8 mouse cellular contexts compared by ENCODE assay signal in genomic region chr12:26532823-26533640, GRCm38 (mm10).
DNase-seq lines count a peak whose midpoint lies in the region; ATAC-seq and TF ChIP-seq lines count a peak whose summit lies in the region.

No protein-coding gene starts in this region.

- no peak for TF ChIP-seq POLR2A in embryonic fibroblast, embryonic 13.5 days (IDR thresholded peaks at IDR 0.05; ENCODE audit: low read depth, low read length)
- no peak for TF ChIP-seq POLR2A in olfactory bulb, adult 2 months (IDR thresholded peaks at IDR 0.05; ENCODE audit: insufficient read depth, low read depth, low read length)

- peak overlapping the region; percentile 6; the same call in 1 of the 2 replicates for H3K4me2 ChIP-seq in heart, embryonic 15.5 days
- H3K4me2 ChIP-seq in liver, postnatal 0 days (ENCODE audit: low read depth, low read length), result no peak overlapping the region

- H3K4me1 ChIP-seq in embryonic fibroblast, embryonic 13.5 days (ENCODE audit: control insufficient read depth, insufficient read depth, low read length), result peaks cover 4% of the 10 kb centered on the region
- peaks cover 9% of the 10 kb centered on the region; the same call in 1 of the 2 replicates for H3K4me1 ChIP-seq in heart, embryonic 15.5 days (replicated peaks)
- H3K4me1 ChIP-seq in liver, postnatal 0 days (ENCODE audit: insufficient read depth), result no peaks in the 10 kb centered on the region
- H3K4me1 ChIP-seq in olfactory bulb, adult 2 months (ENCODE audit: control insufficient read depth, insufficient read depth, low read length), result 0 out of 2 replicates have a peak, but pooled peaks cover 2% of the 10 kb centered on the region

- DNase-seq in CD4-positive helper T cell, adult 2 months (ENCODE audit: low read depth, low spot score), result peak; percentile 35
- peak; percentile 77 for DNase-seq in brain, adult 2 months (ENCODE audit: low read depth, low spot score)
- DNase-seq in kidney, postnatal 25 days, result peak; percentile 63 to 86
- DNase-seq in liver, postnatal 0 days, result peak; percentile 78
- DNase-seq in thymus, adult 18-20 months, result peak; percentile 10 to 12

- WGBS in heart, embryonic 15.5 days, result 44% methylated on average over 13 of the region's 13 CpGs
- WGBS in liver, postnatal 0 days (ENCODE audit: insufficient replicate concordance), result 59% methylated on average over 13 of the region's 13 CpGs
- 25% methylated on average over 13 of the region's 13 CpGs for WGBS in olfactory bulb, adult 2 months

- no peak overlapping the region for H3K9ac ChIP-seq in heart, embryonic 15.5 days
- H3K9ac ChIP-seq in liver, postnatal 0 days (replicated peaks), result no peak overlapping the region

- peak; percentile 86 for TF ChIP-seq CTCF in embryonic fibroblast, embryonic 13.5 days (IDR thresholded peaks at IDR 0.05; ENCODE audit: borderline replicate concordance, insufficient read depth, low read length)
- TF ChIP-seq CTCF in liver, postnatal 0 days (IDR thresholded peaks at IDR 0.05; ENCODE audit: low read depth), result peak; percentile 94
- TF ChIP-seq CTCF in olfactory bulb, adult 2 months (IDR thresholded peaks at IDR 0.05; ENCODE audit: insufficient read depth, low read depth, low read length), result peak; percentile 93

- no peak overlapping the region for H3K4me3 ChIP-seq in embryonic fibroblast, embryonic 13.5 days (ENCODE audit: insufficient read depth, low read length)
- no peak overlapping the region for H3K4me3 ChIP-seq in heart, embryonic 15.5 days
- H3K4me3 ChIP-seq in liver, postnatal 0 days (ENCODE audit: low read depth, low read length), result no peak overlapping the region
- no peak overlapping the region for H3K4me3 ChIP-seq in olfactory bulb, adult 2 months (ENCODE audit: insufficient read depth, low read depth, low read length)

- ATAC-seq in heart, embryonic 15.5 days (replicated peaks; ENCODE audit: insufficient number of reproducible peaks, insufficient read depth, low FRiP score, low read depth), result peak; percentile 50
- ATAC-seq in liver, postnatal 0 days, result 0 out of 2 replicates have a peak, but pooled peaks have one; percentile 35

- TF ChIP-seq EP300 in liver, postnatal 0 days (IDR thresholded peaks at IDR 0.05; ENCODE audit: low read depth), result no peak

- peaks cover 11% of the 10 kb centered on the region; the same call in 1 of the 2 replicates for H3K27me3 ChIP-seq in heart, embryonic 15.5 days
- H3K27me3 ChIP-seq in liver, postnatal 0 days (ENCODE audit: insufficient read depth, low read length), result no peaks in the 10 kb centered on the region

- H3K27ac ChIP-seq in embryonic fibroblast, embryonic 13.5 days (ENCODE audit: insufficient read depth, low read length), result no peak overlapping the region
- H3K27ac ChIP-seq in heart, embryonic 15.5 days, result no peak overlapping the region
- no peak overlapping the region for H3K27ac ChIP-seq in liver, postnatal 0 days (ENCODE audit: low read depth)
- H3K27ac ChIP-seq in olfactory bulb, adult 2 months (ENCODE audit: insufficient read depth, low read depth, low read length), result no peak overlapping the region

- no peaks in the 10 kb centered on the region for H3K9me3 ChIP-seq in heart, embryonic 15.5 days (replicated peaks)
- H3K9me3 ChIP-seq in liver, postnatal 0 days (ENCODE audit: low read length), result no peaks in the 10 kb centered on the region

- H3K36me3 ChIP-seq in heart, embryonic 15.5 days, result no peaks in the 10 kb centered on the region
- no peaks in the 10 kb centered on the region for H3K36me3 ChIP-seq in liver, postnatal 0 days (replicated peaks; ENCODE audit: insufficient read depth, low read length)

Comparison
In these comparisons a context has a peak if more than half of its experiments do, and no peak if none do; other contexts are left out.
1. DNase-seq: peak in every context shown above with its lines; median percentile 78 in liver, postnatal 0 days; 77 in brain, adult 2 months; 74 in kidney, postnatal 25 days; 35 in CD4-positive helper T cell, adult 2 months; 11 in thymus, adult 18-20 months.